Mouse (Mus musculus) WW6 (cell line): ENCODE data around the gene Cmtm7.

Experiments
- DNase-seq: peaks from one replicate; pipeline ENCODE4 v3.0.0-alpha.2; 2013; ENCODE audit warnings: low read depth, low spot score

Gene Cmtm7

GRCm38 (mm10) chr9:114781526-114782212 lies at the start of gene Cmtm7:
Gene Cmtm7 (minus strand): TSS chr9:114781856.
- peak; percentile 31 for DNase-seq

GRCm38 (mm10) chr9:114830351-114830750 lies 48.7 kb upstream of the Cmtm7 start:
- no peak for DNase-seq

- no peak for DNase-seq
These were observed 48.0 kb upstream of the Cmtm7 start for GRCm38 (mm10) chr9:114829669-114830068.

GRCm38 (mm10) chr9:114828377-114828776 lies 46.7 kb upstream of the Cmtm7 start:
- DNase-seq = no peak

- no peak for DNase-seq
These were observed 45.7 kb upstream of the Cmtm7 start for GRCm38 (mm10) chr9:114827242-114827852.

- no peak for DNase-seq
These were observed 42.5 kb upstream of the Cmtm7 start for GRCm38 (mm10) chr9:114824166-114824565.

- no peak for DNase-seq
These were observed 40.1 kb upstream of the Cmtm7 start for GRCm38 (mm10) chr9:114821548-114822289.

GRCm38 (mm10) chr9:114818918-114819317 lies 37.3 kb upstream of the Cmtm7 start:
- no peak for DNase-seq

- no peak for DNase-seq
These were observed 35.4 kb upstream of the Cmtm7 start for GRCm38 (mm10) chr9:114817012-114817411.

GRCm38 (mm10) chr9:114816121-114816520 lies 34.5 kb upstream of the Cmtm7 start:
- no peak for DNase-seq

- peak; percentile 14 for DNase-seq
These were observed 33.7 kb upstream of the Cmtm7 start for GRCm38 (mm10) chr9:114815315-114815714.

- DNase-seq = no peak
These were observed 30.3 kb upstream of the Cmtm7 start for GRCm38 (mm10) chr9:114812001-114812400.

GRCm38 (mm10) chr9:114810837-114811236 lies 29.2 kb upstream of the Cmtm7 start:
- DNase-seq = no peak

- DNase-seq = no peak
These were observed 27.0 kb upstream of the Cmtm7 start for GRCm38 (mm10) chr9:114808671-114809070.

GRCm38 (mm10) chr9:114807261-114807660 lies 25.6 kb upstream of the Cmtm7 start:
- DNase-seq = no peak

GRCm38 (mm10) chr9:114805151-114805671 lies 23.6 kb upstream of the Cmtm7 start:
- no peak for DNase-seq

- no peak for DNase-seq
These were observed 20.5 kb upstream of the Cmtm7 start for GRCm38 (mm10) chr9:114802191-114802590.

- no peak for DNase-seq
These were observed 19.6 kb upstream of the Cmtm7 start for GRCm38 (mm10) chr9:114801301-114801700.

- DNase-seq = no peak
These were observed 17.9 kb upstream of the Cmtm7 start for GRCm38 (mm10) chr9:114799498-114800107.

GRCm38 (mm10) chr9:114798845-114799244 lies 17.2 kb upstream of the Cmtm7 start:
- no peak for DNase-seq

GRCm38 (mm10) chr9:114797329-114798004 lies 15.8 kb upstream of the Cmtm7 start:
- DNase-seq = no peak
